Mouse (Mus musculus): ENCODE measurements around the gene Msi2.

Msi2 gene

GRCm38 (mm10) chr11:88514151-88514926, 204.0 kb downstream of the Msi2 start:
- DNase-seq (ENCODE audit: low spot score) = no peak

- DNase-seq (ENCODE audit: low spot score) = peak; percentile 17
Measured at GRCm38 (mm10) chr11:88512580-88512979, 205.7 kb downstream of the Msi2 start.

- no peak for DNase-seq (ENCODE audit: low spot score)
Measured at GRCm38 (mm10) chr11:88510282-88510850, 207.9 kb downstream of the Msi2 start.

- no peak for DNase-seq (ENCODE audit: low spot score)
Measured at GRCm38 (mm10) chr11:88509464-88509863, 208.8 kb downstream of the Msi2 start.

- DNase-seq (ENCODE audit: low spot score) = no peak
Measured at GRCm38 (mm10) chr11:88508133-88508532, 210.2 kb downstream of the Msi2 start.

GRCm38 (mm10) chr11:88506544-88507419, 211.5 kb downstream of the Msi2 start:
- no peak for DNase-seq (ENCODE audit: low spot score)

GRCm38 (mm10) chr11:88506109-88506508, 212.2 kb downstream of the Msi2 start:
- DNase-seq (ENCODE audit: low spot score) = no peak

GRCm38 (mm10) chr11:88502566-88502965, 215.7 kb downstream of the Msi2 start:
- no peak for DNase-seq (ENCODE audit: low spot score)

GRCm38 (mm10) chr11:88498491-88498890, 219.8 kb downstream of the Msi2 start:
- peak; percentile 7 for DNase-seq (ENCODE audit: low spot score)

- DNase-seq (ENCODE audit: low spot score) = no peak
Measured at GRCm38 (mm10) chr11:88496460-88496859, 221.9 kb downstream of the Msi2 start.

GRCm38 (mm10) chr11:88495759-88496158, 222.6 kb downstream of the Msi2 start:
- DNase-seq (ENCODE audit: low spot score) = no peak

- no peak for DNase-seq (ENCODE audit: low spot score)
Measured at GRCm38 (mm10) chr11:88495018-88495417, 223.3 kb downstream of the Msi2 start.

- no peak for DNase-seq (ENCODE audit: low spot score)
Measured at GRCm38 (mm10) chr11:88493795-88494559, 224.3 kb downstream of the Msi2 start.

- no peak for DNase-seq (ENCODE audit: low spot score)
Measured at GRCm38 (mm10) chr11:88492585-88492984, 225.7 kb downstream of the Msi2 start.

- no peak for DNase-seq (ENCODE audit: low spot score)
Measured at GRCm38 (mm10) chr11:88489985-88490384, 228.3 kb downstream of the Msi2 start.

- DNase-seq (ENCODE audit: low spot score) = no peak
Measured at GRCm38 (mm10) chr11:88488941-88489724, 229.2 kb downstream of the Msi2 start.

- no peak for DNase-seq (ENCODE audit: low spot score)
Measured at GRCm38 (mm10) chr11:88488175-88488940, 230.0 kb downstream of the Msi2 start.

- no peak for DNase-seq (ENCODE audit: low spot score)
Measured at GRCm38 (mm10) chr11:88485987-88486386, 232.3 kb downstream of the Msi2 start.

- DNase-seq (ENCODE audit: low spot score) = no peak
Measured at GRCm38 (mm10) chr11:88485088-88485487, 233.2 kb downstream of the Msi2 start.

GRCm38 (mm10) chr11:88484047-88484446, 234.3 kb downstream of the Msi2 start:
- DNase-seq (ENCODE audit: low spot score) = no peak
